Mouse (Mus musculus) embryo, embryonic 10 days (tissue): ENCODE data around the gene Dnajb9.
"Not testable (repeated sequence)": the region's sequence is repeated elsewhere in the genome, so short reads cannot be mapped to it uniquely, and the experiment has no call there.

Experiments
- DNase-seq: peaks from one replicate; pipeline ENCODE4 v3.0.0-alpha.2; 2015; ENCODE audit warnings: low spot score

Gene Dnajb9

DNA sequence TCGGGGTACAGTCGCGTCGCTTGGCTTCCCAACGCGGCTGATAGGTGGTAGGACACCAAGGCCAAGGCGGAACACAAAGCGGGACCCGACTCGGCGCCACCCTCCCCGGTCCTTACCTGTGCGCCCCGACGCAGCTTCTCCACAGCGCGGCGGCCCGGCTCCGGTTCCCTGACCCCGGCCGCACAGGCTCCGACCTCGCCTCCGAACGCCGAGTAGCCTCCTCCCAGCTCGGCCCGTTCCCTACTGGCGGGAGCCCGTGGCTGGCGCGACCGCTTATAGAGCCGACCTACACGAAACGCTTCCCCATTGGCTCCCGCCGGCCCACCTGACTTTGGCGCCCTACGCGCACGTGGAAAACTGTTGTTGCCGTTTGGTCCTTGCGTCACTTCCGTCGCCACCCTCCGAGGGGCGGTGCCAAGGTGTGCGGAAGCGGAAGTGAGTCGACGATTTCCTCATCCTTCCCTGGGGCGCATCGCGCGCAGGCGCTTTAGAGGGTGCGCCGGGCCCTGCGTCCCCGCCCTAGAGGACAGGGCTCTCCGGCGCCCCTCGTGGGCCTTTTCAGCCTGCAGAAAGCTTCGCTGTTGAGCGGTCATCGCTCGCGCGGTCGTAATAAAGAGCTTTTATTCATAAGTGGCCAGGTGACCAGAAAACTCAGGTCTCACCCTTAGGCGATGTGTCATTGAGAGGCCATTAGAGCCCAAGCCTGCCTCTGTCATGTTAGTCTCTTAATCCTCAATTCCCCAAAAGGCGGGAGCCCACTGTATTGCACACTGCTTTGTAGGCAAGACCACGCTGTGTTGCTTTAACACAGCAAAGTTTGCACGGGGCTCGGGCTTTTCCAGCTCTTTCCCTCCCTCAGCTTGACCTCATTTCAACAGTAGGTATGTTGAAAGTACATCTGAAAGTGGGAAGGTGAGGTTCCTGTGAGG is at the start of gene Dnajb9:
Dnajb9 (minus strand) TSS at position 503 of the 929 bp plus-strand sequence.
- peak; percentile 100 for DNase-seq

DNA sequence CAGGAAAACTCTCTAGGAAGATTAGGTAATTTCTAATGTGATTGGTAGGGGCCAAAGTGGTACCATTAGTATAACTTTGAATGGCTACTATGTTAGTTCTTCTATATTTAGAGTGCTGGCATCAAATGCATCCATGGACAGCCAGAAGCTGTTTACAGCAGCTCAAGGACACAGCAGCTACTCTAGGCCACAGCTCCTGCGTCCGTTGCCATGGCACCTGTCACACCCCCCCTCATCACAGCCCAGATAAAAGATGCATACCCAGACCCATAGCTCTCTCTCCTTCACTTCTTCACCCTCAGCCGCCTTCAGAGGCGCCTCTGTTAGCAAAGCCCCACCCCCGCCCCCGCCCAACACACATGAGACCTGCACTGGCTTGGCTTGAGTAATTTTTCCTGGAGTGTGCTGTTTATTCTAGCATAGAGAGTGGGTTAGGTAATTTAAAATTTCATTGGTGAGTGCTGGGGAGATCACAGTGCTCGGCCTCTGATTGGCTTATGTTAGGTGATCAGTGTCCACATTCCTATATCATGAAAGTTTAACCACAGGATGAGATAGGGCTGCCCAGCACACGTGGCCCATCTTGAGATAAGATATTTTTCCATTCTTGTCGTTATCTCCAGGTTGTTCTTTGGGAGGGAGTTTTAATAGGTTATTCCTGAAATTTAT is 38.3 kb upstream of the Dnajb9 start:
- no peak for DNase-seq

DNA sequence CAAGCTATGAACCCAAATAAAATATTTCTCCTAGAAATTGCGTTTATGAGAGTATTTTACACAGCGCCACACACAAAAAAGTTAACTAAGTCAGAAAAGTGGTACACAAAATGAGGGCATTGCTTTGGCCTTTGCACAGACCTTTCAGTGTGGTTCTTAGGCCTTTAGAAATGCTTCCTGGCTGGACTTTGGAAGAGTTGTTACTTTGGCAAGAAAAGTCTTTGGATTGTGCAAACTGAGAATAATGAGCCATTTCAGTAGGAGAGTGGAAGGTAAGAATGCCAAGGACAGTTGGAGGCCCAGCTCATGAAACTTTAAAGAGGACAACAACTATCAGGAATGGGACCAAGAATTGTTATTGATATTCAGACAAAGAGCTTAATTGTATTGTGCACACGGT is 35.6 kb upstream of the Dnajb9 start:
- no peak for DNase-seq

DNA sequence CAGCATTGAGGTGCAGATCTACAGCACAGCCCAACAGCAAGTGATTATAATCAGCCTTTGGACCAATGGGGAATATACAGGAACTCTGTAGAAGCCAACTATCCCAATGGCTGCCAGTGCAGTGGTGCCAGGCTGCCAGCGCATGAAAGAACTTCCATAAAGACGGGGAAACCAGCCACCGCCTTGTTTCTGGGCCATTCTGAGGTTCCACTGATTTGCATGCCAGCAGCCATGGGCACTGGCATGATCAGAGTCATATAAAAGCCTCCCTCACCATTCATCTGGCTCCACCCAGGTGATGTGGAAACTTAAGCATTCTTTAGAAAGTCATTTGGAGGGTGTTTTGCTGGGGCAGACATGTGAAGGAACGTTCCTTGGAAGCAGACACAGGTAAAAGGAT is 32.3 kb upstream of the Dnajb9 start:
- no peak for DNase-seq

DNA sequence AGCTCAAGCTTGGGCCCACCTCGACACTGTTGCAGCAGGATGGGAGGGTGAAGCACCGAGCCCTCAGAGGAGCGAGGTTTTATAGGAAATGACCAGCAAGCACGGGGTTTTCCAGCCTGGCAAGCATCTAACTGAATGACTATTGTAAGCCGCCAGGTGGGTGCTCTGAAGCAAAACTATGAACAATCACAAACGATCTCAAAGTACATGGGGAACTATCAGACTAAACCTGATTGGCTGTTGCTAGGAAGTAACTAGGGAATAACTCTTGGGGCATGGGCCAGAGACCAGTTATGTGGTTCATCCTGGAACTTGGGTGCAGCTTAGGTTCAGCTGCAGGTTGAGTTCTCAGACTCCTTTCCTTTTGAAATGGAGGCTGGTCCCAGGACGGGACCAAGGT is 31.0 kb upstream of the Dnajb9 start:
- no peak for DNase-seq

DNA sequence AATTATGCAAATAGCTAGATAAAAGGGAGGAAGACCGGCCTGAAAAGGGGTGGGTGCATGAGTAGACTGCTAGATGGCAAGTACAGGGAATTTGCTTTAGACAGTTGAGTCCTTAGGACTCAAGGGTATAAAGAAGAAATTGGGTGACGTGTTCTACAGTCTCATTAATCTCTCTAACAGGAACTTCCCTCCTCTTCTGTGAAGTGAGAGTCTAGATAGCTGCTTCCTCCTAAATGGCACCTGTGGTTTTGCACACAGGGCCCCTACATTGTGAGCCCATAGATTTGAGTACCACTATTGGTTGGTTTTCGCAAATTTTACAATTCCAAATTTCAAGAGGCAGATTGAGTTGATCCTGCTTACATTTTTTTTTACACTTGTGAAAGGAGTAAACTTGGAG is 14.5 kb upstream of the Dnajb9 start:
- no peak for DNase-seq

DNA sequence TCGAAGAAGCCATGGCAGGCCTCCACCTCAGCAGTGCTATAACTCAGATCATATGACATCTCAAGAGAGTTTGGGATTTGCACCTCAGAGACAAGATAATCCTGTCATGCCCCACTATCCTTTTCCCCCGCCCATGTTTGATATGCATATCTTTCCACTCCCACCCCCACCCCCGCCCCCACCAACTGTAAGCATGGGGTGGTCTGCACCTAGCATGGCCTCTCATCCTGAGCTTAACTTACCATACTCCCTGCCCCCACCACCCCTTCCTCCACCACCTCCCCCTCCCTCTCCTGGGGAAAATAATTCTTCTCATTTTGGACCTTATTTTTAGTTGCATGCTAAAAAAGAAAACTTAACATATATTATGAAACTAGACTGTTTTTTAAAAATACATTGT is 12.9 kb upstream of the Dnajb9 start:
- no peak for DNase-seq

DNA sequence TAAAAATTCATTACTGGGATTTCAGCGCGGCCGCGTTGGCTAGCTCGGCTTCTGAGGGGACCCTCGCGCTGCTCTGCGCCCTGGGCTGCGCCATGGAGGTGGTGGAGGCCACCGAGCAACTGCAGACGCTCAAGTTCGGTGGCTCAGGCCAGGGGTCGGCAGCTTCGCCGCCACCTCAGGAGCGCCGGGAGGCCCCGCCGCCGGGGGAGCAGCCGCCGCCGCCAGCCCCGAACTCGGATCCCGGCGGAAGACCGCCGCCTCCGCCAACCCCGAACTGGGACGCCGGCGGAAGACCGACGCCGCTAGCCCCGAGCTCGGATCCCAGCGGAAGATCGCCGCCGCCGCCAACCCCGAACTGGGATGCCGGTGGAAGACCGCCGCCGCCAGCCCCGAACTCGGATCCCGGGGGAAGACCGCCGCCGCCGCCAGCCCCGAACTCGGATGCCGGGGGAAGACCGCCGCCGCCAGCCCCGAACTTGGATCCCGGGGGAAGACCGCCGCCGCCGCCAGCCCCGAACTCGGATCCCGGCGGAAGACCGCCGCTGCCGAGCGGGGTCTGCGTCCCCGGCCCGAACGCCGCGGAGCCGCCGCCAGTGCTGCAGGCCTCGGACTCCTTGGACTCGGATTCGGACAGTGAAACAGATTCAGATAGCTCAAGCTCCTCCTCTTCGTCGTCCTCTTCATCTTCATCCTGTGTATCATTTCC is 11.7 kb upstream of the Dnajb9 start:
- DNase-seq: peak; percentile 38

DNA sequence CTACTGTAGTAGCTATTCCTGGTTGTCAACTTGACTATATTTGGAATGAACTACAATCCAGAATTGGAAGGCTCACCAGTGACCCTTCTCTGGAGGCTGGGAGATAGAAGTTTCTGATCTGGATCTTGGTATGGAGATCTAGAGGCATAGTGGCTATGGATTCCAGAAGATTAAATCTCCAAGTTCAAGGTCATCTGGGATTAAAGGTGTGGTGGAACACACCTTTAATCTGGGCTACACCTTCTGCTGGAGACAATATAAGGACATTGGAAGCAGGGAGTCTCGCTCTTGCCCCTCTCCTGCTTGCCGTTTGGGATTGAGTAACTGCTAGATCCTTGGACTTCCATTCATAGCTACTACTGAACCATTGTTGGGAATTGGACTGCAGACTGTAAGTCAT is 10.9 kb upstream of the Dnajb9 start, which contains the start of gene Pnpla8:
Pnpla8 (plus strand) TSS at position 301 of the 400 bp plus-strand sequence.
- DNase-seq: not testable (repeated sequence)

DNA sequence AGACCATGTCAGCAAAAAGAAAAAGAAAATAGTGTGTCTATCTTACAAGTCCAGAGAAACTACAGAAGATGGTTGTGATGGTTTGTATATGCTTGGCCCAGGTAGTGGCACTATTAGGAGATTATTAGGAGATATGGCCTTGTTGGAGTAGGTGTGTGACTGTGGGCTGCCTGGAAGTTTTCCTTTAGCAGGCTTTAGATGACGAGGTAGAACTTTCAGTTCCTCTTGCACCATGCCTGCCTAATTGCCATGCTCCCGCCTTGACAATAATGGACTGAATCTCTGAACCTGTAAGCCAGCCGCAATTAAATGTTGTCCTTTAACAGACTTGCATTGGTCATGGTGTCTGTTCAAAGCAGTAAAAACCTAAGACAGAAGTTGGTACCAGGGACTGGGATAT is 1.4 kb upstream of the Dnajb9 start:
- DNase-seq: no peak

DNA sequence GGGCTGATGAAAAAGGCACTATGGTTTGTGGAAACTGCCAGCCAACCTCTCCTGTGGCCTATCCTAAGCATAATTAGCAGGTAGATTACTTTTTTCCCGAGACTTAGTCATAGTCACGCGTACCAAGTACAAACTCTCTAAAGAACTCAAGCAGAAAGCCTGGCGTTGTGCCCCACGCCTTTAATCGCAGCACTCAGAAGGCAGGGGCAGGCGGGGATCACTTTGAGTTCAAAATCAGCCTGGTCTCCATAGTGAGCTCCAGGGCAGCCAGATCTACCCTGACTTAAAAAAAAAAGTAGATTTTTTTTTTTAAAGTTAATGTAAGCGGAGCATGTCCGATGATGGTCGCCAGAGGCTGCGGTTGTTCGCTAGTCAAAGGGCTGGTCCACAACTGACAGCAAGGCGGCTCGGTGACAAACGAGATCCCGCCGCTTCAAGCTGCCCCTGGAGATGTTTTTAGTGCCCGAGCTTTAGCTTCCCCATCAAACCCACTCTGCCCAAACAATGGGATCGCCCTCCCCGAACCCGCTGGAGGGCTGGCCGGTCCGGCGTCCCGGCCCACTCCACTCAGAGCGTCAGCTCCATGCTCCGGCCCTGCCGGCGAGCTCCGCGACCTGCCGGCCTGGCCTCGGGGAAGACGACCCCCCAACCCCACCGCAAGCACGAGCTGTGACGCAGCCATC is 844 bp downstream of the Dnajb9 start:
- DNase-seq: peak; percentile 59

DNA sequence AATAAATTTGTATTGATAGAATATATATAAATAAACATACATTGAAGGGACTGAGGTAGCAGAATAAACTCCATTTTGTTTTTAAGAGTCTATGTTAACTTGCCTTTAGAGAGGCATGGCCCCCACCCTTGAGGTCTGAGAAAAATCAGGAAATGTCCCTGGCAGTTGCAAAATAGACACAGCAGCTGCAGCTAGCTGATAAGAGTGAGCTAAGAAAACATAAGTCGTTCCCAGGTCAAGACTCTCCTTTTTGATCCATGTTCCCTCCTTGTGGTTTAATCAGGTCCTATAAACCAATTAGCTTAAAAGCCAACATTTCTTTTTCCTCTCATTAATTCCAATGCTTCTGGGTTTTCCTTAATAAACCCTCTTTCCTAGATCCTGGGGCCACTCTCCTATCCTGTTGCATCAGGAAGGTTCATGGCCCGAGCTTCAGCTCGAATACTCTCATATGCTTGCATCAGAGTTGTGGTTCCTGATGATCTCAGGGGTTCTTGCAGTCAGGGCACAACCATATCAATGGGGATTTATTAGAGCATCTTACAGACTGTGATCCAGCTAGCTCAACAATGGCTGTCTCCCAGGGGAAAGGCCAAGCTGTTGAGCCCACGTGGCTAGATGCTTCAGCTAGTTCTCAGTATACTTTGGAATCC is 12.1 kb downstream of the Dnajb9 start:
- DNase-seq: no peak

DNA sequence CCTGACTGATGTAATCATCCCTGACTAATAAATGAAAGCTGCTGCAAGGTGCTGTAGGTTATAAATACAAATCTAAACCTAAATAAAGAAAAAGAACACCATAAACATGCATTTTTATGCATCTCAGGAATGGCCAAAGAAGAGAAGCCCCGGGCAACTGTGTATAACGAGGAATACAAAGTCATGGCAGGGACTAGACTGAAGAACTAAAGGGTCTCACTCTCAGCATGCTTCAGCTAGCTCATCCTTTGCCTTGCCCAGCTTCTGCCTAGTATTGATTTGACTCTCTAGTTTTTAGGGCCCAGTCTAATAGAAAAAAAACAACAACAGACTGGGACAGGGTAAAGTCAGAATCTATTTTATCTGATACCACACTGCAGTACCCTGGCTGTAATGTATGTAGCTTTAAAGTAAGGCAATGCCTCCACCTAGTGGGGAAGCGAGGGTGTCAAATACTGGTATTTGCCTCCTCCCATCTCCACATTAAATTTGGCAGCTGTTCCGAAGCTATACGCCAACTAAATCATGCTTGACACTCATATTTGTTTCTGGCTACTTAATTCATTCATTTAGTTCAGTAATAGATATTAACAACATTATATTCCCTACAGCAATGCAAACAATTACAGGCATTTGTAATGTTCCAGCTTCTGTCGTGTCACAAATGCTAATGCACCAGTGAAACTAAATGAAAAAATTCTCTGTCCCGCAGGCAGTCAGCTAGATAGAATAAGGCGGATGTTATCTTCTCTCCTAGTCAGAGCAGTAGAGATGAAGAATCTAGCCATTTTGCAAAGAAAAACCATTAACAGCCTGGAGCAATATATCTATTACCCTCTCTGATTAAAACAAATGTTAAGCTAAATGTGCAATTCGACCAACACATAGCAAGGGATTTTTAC is 28.8 kb downstream of the Dnajb9 start:
- DNase-seq: peak; percentile 77

DNA sequence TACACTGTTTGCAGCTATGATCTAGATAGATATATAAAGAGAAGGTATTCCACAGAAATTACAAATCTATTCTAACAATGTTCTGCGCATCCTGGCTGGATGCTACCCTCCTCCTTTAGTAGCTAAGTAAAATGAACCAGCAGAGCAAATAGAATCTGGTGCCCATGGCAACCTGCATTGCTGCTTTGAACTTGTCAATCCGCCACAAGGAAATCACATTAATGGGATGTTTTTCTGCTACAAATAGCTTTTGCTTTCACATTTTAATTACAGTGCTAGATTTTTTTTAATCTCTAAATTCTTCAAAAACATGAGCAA is 33.1 kb downstream of the Dnajb9 start:
- DNase-seq: peak; percentile 32

DNA sequence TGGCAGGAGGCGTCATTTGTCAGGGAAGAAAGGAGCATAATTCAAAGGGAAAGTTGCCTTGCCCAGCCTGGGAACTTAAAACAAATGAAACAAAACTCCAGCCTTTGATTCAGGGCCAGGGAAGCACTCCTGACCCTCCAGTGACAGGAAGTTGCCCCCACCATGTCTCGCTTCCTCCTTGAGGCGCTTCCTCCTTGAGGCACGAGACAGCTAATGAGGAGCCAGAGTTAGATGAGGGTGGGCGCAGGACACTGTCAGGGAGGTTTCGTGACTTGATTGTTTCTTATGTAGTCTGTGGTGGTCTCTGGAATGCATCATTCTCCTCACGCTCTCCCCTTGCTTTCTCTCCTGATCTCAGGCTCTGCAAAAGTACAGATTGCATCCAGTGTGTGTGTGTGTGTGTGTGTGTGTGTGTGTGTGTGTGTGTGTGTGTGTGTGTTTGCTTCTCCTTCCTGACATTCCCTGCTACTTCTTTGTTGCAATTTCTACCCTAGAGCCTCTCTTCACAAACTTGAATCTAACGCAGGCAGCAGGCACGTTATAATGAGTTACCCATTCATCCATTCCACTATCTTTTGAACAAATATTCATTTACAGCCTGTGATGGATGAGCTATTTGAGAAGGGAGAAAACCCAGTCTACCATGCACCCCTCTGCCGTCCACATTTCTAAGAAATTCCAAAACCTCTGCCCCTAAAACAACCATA is 33.6 kb downstream of the Dnajb9 start:
- DNase-seq: peak; percentile 27

DNA sequence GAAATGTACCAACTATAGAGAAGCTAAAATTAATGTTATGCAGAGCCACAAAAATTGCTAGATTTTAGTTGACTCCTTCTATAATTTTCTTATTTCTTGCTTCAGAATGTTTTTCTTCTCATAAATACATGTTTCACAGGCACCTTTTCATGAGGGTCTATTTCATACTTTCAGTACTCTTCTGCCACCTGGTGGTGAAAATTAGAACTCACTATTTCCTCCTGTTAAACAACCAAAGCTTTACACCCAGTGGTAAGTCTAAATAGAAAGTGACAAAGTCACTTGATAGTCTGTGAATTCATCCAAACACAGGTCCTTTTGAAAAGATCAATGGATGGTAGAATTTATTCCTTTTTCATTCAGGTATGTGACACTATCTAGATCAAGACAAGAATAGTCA is 43.2 kb downstream of the Dnajb9 start:
- DNase-seq: peak; percentile 72

DNA sequence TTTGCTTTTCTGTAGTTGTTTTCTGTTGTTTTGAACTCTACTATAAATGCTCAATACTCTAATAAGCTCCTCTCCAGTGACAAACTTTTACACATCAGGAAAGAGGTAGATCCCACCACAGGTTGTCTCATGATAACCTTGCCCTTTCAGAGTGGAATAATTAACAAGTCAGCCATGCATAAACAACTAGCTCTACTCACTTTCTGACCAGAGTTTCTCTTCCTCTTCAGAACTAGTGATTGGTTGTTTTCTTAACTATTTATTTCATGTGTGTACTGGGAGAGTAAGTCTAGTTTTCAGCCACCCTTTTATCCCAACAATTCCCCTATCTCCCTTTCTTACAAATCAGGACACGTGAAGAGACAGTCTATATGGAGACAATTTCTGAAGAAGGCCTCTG is 50.8 kb downstream of the Dnajb9 start:
- DNase-seq: no peak
